Mouse (Mus musculus) small intestine, adult 2 months (tissue): Measurements from ENCODE around the gene Tmem214.

ENCODE experiments used
- CTCF ChIP-seq: fragments of 200-500 bp; IDR thresholded peaks from 2 replicates; pipeline ENCODE4 v1.5.1; 2012; ENCODE audit warnings: low read depth, mild to moderate bottlenecking, control low read depth, inconsistent platforms, low read length, moderate library complexity, mixed read lengths; ENCODE audit not compliant: insufficient replicate concordance, insufficient read length; ENCODE audit errors: extremely low read depth
- POLR2A ChIP-seq: fragments of 200-500 bp; IDR thresholded peaks from 2 replicates; pipeline ENCODE4 v1.6.1; 2012; ENCODE audit warnings: low read depth, mild to moderate bottlenecking, control low read depth, inconsistent platforms, low read length, moderate library complexity

DNA sequence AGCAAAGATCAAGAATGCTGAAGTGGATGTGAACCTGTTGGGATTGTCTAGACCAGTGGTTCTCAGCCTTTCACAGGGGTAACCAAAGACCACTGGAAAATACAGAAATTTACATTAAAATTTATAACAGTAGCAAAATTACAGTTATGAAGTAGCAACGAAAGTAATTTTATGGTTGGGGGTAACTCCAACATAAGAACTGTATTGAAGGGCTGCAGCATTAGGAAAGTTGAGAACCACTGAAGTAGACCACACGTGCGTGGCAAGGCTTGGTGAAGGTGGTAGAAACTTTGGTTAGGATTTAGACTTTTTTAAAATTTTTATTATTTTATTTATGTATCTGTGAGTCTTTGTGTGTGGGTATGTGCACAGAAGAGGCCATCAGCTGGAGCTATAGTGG is at the start of gene Tmem214:
- no peak for TF ChIP-seq POLR2A
- TF ChIP-seq CTCF, result no peak
